Mouse (Mus musculus): Measurements from ENCODE around the gene Lypd6. TPM values are rescaled to one million over a fixed set of nuclear protein-coding genes. Genes with fewer than 3 reads are reported as not detected.

Lypd6 gene
- polyA plus RNA-seq, 1 experiment from 2014 or later = 10.3 TPM

Other genes with a start within 250 kb of the Lypd6 start
- gene Mmadhc, start 230.4 kb downstream of the Lypd6 start, polyA plus RNA-seq (2014; fragmentation: Nextera tagmentation; extraction: Ambion mirVana) = 131 and 138 TPM in 2 replicates

Measured in heart, embryonic 11.5 days (tissue).